Mouse (Mus musculus): Measurements from ENCODE around the gene Atp6v1g2.

Gene Atp6v1g2

GRCm38 (mm10) chr17:35254241-35255098 lies 21.0 kb downstream of the Atp6v1g2 start:
- DNase-seq (ENCODE audit: low read depth): peak; percentile 76

GRCm38 (mm10) chr17:35255301-35255700 lies 21.8 kb downstream of the Atp6v1g2 start:
- no peak for DNase-seq (ENCODE audit: low read depth)

DNA sequence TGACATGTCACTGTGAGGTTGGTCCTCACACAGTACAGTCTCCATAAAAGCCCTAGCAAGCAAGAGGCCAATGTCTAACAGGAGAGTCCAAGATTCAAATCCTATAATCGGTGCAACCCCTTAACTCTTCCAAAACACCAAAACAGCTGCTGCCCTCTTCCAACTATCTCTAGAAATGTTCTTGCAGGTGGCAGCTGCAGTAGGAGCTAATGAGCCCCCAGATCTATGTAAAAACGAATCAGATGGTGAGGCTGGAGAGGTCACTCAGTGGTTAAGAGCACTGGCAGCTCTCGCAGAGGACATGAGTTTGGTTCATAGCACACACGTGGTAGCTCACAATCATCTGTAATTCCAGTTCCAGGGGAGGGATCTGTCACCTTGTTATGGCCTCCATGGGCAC lies 22.2 kb downstream of the Atp6v1g2 start:
- no peak for DNase-seq (ENCODE audit: low read depth)

GRCm38 (mm10) chr17:35257378-35257777 lies 23.9 kb downstream of the Atp6v1g2 start:
- no peak for DNase-seq (ENCODE audit: low read depth)

- peak; percentile 97 for DNase-seq (ENCODE audit: low read depth)
These were observed 24.5 kb downstream of the Atp6v1g2 start for GRCm38 (mm10) chr17:35257824-35258491.

DNA sequence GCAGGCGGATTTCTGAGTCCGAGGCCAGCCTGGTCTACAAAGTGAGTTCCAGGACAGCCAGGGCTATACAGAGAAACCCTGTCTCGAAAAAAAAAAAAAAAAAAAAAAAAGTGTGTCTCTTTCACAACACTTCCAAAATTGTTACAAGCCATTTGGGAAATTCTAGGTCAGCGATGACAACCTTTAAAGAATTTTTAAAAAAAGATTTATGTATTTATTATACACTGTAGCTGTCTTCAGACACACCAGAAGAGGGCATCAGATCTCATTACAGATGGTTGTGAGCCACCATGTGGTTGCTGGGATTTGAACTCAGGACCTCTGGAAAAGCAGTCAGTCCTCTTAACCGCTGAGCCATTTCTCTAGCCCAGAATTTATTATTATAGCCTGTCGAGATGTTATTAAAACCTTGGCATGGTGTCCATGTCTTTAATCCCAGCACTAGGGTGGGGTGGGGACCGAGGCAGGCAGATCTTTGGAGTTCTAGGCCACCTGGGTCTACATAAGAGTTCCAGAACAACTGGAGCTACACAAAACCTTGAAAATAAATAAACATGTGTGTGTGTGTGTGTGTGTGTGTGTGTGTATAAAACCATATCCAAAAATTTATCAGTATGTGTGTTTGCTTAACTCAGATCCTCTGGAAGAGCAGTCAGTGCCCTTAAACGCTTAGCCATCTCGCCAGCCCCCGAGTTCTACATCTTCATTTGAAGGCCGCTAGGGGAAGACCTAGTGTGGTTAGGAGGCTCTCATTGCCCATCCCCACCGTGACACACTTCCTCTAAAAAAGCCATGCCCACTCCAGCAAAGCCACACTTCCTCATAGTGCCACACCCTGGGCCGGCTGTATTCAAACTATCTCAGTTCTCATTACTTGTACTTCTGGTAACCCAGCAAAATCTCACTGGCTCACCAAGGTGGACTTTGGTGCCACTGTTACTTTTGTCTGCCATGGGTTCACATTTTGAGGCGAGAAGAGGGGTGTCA lies 25.3 kb downstream of the Atp6v1g2 start:
- DNase-seq (ENCODE audit: low read depth): peak; percentile 60

DNA sequence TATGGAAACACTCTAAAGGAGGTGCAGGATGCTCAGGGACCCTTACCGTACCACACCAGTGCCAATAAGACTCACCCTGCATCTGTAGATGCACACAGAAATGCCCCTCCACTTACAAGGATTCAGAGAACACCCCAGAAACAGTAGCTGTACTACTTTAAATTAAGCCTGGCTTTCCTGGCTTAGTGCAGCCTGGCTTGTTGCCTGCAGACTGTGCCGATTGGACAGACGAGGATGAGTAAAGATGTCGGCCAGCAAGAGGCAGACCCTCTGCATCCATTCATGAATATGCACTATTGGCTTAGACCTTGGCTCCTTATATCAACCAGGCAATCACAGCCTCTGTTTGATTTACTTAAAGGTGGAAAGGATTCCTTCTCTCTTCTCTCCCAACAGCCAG lies 26.2 kb downstream of the Atp6v1g2 start:
- no peak for DNase-seq (ENCODE audit: low read depth)

- no peak for DNase-seq (ENCODE audit: low read depth)
These were observed 28.2 kb downstream of the Atp6v1g2 start for GRCm38 (mm10) chr17:35261651-35262050.

DNA sequence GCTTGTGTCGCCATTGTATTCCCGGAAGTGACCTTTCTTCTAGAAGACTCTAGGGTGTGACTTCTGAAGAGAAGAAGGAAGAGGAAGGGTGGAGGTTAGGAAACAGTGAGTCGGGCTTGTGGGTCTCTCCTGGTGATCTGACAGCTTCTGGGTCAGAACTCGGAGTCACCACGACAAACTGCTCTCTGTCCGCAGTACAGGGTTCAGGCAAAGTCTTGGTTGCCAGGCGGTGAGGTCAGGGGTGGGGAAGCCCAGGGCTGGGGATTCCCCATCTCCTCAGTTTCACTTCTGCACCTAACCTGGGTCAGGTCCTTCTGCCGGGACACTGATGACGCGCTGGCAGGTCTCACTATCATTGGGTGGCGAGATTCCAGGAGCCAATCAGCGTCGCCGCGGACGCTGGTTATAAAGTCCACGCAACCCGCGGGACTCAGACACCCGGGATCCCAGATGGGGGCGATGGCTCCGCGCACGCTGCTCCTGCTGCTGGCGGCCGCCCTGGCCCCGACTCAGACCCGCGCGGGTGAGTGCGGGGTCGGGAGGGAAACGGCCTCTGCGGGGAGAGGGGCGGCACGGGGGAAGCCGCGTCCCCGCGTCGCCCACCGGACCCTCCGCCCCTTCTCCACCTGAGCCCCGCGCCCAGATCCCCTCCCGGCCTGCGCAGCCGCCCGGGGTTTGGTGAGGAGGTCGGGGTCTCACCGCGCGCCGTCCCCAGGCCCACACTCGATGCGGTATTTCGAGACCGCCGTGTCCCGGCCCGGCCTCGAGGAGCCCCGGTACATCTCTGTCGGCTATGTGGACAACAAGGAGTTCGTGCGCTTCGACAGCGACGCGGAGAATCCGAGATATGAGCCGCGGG lies 29.4 kb downstream of the Atp6v1g2 start, which contains the start of gene H2-D1:
Gene H2-D1 (plus strand): TSS at position 67 of the 859 bp plus-strand sequence.
- DNase-seq (ENCODE audit: low read depth): peak; percentile 98

DNA sequence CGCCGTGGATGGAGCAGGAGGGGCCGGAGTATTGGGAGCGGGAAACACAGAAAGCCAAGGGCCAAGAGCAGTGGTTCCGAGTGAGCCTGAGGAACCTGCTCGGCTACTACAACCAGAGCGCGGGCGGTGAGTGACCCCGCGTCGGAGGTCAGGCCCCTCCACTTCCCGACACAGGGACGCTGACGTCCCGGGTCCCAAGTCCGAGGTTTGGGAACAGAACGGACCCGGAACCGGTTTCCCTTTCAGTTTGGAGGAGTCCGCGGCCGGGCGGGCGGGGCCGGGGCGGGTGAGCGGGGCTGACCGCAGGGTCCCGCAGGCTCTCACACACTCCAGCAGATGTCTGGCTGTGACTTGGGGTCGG lies 30.0 kb downstream of the Atp6v1g2 start:
- peak; percentile 59 for DNase-seq (ENCODE audit: low read depth)

DNA sequence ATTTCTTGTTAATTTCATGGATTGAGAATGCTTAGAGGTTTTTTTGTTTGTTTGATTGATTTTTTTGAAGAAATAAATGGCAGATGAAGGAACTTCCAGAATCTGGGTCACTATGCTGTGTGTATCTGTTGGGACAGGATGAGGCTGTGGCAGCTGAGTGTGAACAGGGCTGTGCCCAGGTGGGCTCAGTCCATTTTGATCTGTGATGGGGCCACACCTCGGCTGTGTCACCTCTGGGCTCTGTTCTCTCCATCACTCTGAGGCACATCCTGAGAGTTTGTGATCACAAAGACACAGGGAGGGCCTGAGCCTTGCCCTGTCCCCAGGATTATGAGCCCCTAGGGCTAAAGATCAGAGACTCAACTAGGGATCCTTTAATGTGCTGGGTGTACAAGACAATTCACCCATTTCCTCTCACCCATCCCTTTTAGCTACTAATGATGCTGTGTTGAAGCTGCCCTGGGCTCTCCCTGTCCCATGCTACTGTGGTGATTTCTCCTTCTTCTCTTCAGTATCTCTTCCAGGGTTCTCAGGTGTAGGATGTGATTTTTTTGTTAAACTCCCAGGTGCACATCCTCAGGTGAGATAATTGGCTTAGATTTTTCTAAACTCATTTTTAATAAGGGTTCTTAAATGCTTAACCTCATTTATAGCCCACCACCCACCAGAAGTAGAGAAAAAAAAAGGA lies 34.1 kb downstream of the Atp6v1g2 start:
- no peak for DNase-seq (ENCODE audit: low read depth)

- peak; percentile 73 for DNase-seq (ENCODE audit: low read depth)
These were observed 36.3 kb downstream of the Atp6v1g2 start for GRCm38 (mm10) chr17:35269653-35270347.

- no peak for DNase-seq (ENCODE audit: low read depth)
These were observed 38.8 kb downstream of the Atp6v1g2 start for GRCm38 (mm10) chr17:35272249-35272648.

DNA sequence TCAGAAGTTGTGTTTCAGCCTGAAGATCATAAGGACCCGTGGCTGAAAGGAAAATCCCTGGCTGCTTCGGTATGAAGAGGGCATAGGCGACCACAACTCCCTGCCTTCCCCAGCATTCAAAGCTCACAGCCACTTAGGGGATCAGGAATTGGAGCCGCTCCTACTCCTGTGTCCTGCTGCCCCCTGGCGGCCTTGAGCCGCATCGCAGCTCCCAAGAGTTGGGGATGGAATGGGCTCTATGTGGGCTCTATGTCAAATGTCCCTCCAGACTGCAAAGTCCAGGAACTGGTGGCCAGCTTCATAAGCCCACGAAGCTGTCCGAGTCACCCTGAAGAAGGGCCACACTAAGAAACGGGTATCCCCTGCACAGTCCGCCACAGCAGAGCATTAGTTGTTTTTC lies 41.3 kb downstream of the Atp6v1g2 start:
- DNase-seq (ENCODE audit: low read depth): peak; percentile 96

DNA sequence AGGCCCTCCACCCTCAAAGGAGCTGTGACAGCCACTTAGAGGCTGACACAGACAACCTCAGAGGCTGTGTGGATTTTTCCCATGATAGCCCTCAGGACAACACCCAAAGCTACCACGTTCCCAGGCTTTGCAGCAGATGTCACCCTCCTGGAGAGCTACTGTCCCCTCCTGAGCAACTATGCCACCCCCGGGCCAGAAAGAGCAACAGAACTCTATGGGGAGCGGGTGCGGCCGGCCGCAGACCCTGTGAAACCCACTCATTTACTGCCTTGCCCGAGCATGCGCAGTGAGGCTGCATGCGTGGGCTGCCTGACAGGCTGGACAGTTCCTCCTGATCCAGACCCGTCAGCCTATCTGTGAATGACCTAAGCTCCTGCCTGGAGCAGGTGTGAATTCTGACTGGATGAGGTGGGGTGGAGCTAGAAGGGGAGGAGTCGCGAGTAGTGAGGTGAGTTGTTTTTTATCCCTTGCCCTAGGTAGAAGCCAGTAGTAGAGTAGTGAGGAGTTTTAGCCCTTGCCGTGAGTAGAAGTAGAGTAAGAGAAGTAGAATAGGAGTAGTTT lies 42.9 kb downstream of the Atp6v1g2 start:
- DNase-seq (ENCODE audit: low read depth): no peak

- DNase-seq (ENCODE audit: low read depth): no peak
These were observed 44.6 kb downstream of the Atp6v1g2 start for GRCm38 (mm10) chr17:35278049-35278448.

DNA sequence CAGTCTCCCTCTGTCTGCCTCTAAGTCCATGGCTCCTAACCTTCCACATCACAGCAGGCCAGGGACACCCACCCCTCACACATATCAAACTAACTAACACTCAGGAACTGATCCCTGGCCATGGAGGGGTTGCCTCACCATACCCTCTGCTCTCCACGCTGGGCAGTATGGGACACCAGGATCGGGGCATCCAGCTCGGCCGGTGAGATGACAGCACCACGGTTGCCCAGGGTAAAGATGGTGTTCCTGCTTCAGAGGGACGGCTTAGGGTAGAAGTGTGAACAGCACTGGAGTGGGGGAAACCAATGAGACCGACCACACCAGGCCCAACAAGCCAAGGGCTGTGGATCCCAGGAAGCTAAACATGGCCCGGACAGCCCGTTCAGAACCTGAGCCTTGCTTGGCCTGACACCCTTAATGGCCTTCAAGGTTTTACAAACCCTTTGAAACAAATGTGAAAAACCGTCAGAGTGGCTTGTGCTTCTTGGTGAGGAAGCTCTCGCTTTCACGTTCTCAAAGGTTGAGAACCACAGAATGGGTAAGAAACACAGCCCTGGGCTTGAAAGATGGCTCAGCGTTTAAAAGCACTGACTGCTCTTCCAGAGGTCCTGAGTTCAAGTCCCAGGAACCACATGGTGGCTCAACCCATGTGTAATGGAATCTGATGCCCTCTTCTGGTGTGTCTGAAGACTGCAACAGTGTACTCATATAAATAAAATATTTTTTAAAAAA lies 45.7 kb downstream of the Atp6v1g2 start:
- no peak for DNase-seq (ENCODE audit: low read depth)

DNA sequence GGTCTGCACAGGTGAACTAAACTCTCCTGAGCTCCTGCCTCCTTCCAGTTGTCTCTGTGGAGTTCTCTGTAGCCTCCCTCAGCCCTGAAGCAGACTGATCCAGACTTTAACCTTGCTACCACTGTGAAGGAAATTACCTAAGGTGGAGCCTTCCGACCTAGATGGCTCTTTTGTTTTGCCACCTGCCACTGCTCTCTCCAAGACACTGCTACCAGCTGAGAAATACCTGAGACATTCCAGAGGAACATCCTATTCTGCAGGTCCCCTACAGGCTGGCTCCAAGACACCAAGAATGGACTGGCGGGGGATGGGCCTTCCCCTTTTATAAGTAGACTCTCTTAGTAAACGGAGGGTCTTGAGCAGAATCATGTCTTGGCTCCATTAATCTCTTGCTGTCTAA lies 46.8 kb downstream of the Atp6v1g2 start:
- no peak for DNase-seq (ENCODE audit: low read depth)

GRCm38 (mm10) chr17:35285431-35285830 lies 52.0 kb downstream of the Atp6v1g2 start:
- DNase-seq (ENCODE audit: low read depth): no peak
